In genomic region chr4:118436820-118437603, GRCm38 (mm10) we compare ENCODE assay signal across 8 mouse cellular contexts. TPM values are rescaled to one million over a fixed set of nuclear protein-coding genes. Genes with fewer than 3 reads are reported as not detected.
DNase-seq lines count a peak whose midpoint lies in the region; ATAC-seq and TF ChIP-seq lines count a peak whose summit lies in the region.

TSS of gene Cdc20 (minus strand) at chr4:118437352.

- TF ChIP-seq POLR2A in cortical plate, adult 2 months (IDR thresholded peaks at IDR 0.05; ENCODE audit: extremely low read depth, insufficient read depth, low read length) = peak; percentile 82

- intact Hi-C loops in left cerebral cortex, postnatal 10 days (cut with DNase I) = no loop called here

- no peak for TF ChIP-seq CTCF in cortical plate, adult 2 months (IDR thresholded peaks at IDR 0.05; ENCODE audit: extremely low read depth, insufficient read depth, low read length)

- peak; percentile 99 for ATAC-seq in activated CD4-positive, CD25-positive, alpha-beta regulatory T cell, adult 4 months
- ATAC-seq in inflammation-experienced regulatory T-cells, adult 6 months = peak; percentile 99
- ATAC-seq in megakaryocyte-erythroid progenitor cell, adult 5-6 weeks (replicated peaks; ENCODE audit: low FRiP score, low TSS enrichment, poor library complexity, severe bottlenecking) = peak; percentile 97

- H3K27ac ChIP-seq in cortical plate, adult 2 months (ENCODE audit: insufficient read depth, low read length) = no peak within 1 kb of the TSS

- H3K4me3 ChIP-seq in cortical plate, adult 2 months (ENCODE audit: insufficient read depth, low read length) = peak within 1 kb of the TSS; percentile 11

- DNase-seq in gastrocnemius, postnatal 10 days = peak; percentile 85
- DNase-seq in left cerebral cortex, postnatal 10 days (ENCODE audit: extremely low spot score in 1 of 2, low spot score in 2 of 2) = peak; percentile 94 to 96
- peak; percentile 87 for DNase-seq in right cerebral cortex, postnatal 25 days
- peak; percentile 92 for DNase-seq in urinary bladder, postnatal 4 days (ENCODE audit: low spot score in 2 of 2)

- H3K4me1 ChIP-seq in cortical plate, adult 2 months (ENCODE audit: control insufficient read depth, insufficient read depth, low read length) = no peaks in the 10 kb centered on the region; the same call in 1 of the 2 replicates

RNA-seq across cellular contexts. Expression of gene Cdc20, which starts in this region (rescaled TPM):
- 10 to 100 TPM in 1 of 2 experiments, 1 to 10 TPM in 1; 9.4 to 15.3 TPM for polyA plus RNA-seq in activated CD4-positive, CD25-positive, alpha-beta regulatory T cell, adult 4 months (2017; shearing (Covaris generic))
- 1.7 and 2.3 TPM in 2 replicates for polyA plus RNA-seq in cortical plate, adult 2 months (2012; rRNA removed)
- total RNA-seq in gastrocnemius, postnatal 10 days (2021) = 10 to 100 TPM; 12.1 to 14.7 TPM
- polyA plus RNA-seq in inflammation-experienced regulatory T-cells, adult 6 months (2017; shearing (Covaris generic)) = 10 to 100 TPM in 1 of 3 experiments, 1 to 10 TPM in 2; 2.3 to 24.5 (median 4.6) TPM
- total RNA-seq in left cerebral cortex, postnatal 10 days (2021) = 1 to 10 TPM; 3.3 to 3.9 TPM
- total RNA-seq in megakaryocyte-erythroid progenitor cell, adult 5-6 weeks (2014; fragmentation: Nextera tagmentation) = 88.4 and 106 TPM in 2 replicates
- total RNA-seq in megakaryocyte-erythroid progenitor cell, adult 5-6 weeks (2017) = 63.2 and 101 TPM in 2 replicates

Comparison
In these comparisons a context has a peak if more than half of its experiments do, and no peak if none do; other contexts are left out.
1. RNA of gene Cdc20 (total RNA-seq): 63.2 to 106 TPM in megakaryocyte-erythroid progenitor cell, adult 5-6 weeks; 12.1 to 14.7 TPM in gastrocnemius, postnatal 10 days and 3.3 to 3.9 TPM in left cerebral cortex, postnatal 10 days; every median in the first group is over 4 times any median in the second.
2. Peak in every context shown above with its lines, with median percentiles within 50 percentile points of each other: ATAC-seq and DNase-seq.